Mouse (Mus musculus) right cerebral cortex, postnatal 36 days (tissue): ENCODE measurements around the gene Mafg.

Source experiments
- DNase-seq, 2 experiments: peaks; one replicate each; pipeline ENCODE4 v3.0.0; 2022; ENCODE audit warnings: low spot score in 2 of 2, mixed read lengths in 1 of 2

Mafg gene

DNA sequence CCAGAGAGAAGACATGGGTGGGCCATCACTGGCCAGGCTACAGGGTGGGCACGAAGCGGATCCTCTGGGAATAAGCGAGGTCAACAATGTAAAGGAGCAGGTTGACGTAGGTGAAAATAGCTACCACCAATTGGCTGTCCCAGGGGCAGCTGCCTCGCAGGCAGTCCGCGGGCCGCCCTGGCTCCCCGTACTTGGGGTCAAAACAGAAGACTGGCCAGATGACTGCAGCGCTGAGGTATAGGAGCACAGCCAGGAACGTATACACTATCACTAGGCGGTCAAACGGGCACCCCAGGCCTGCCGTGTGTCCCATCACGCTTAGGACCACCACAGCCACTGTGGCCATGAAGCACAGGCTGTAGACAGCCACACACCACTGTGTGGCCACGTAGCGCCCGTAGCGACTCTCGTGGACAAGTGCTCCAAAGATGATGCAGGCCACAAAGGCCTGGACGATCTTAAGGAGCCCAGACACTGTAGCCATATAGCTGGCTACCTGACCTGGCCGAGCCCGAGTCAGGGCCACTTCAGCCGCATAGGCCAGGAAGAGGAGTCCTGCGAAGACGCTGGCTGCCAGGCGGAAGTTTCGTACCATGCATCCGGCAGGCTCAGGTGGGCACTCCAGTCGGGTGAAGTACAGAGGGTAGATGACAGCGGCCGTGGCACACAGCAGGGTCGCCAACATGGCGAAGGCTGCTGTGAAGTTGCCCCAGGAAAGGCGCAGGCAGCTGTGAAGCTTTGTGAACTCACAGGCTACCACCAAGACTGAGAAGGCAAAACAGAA is 13.8 kb upstream of the Mafg start:
- DNase-seq, result no peak

DNA sequence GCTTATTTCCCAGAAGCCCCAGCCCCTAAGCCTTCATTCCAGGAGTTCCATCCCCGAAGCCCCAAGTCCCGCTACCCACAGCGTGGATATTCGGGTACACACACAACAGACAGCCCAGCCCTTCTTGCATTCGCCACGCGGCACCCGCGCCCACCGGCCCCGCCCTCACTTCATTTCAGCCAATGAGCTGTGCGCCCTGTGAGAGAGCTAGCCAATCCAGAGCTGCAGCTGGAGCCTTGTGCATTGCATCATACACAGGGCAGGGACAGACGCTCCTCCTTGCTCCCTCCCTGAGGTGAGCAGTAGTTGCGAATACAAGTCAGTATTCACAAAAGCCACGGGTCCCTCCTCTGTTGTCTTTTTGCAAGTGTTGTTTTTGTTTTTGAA is 10.2 kb upstream of the Mafg start, which contains the start of gene Pycr1:
Pycr1 (minus strand) TSS at position 169 of the 387 bp plus-strand sequence.
- peak; percentile 91 to 93 for DNase-seq

DNA sequence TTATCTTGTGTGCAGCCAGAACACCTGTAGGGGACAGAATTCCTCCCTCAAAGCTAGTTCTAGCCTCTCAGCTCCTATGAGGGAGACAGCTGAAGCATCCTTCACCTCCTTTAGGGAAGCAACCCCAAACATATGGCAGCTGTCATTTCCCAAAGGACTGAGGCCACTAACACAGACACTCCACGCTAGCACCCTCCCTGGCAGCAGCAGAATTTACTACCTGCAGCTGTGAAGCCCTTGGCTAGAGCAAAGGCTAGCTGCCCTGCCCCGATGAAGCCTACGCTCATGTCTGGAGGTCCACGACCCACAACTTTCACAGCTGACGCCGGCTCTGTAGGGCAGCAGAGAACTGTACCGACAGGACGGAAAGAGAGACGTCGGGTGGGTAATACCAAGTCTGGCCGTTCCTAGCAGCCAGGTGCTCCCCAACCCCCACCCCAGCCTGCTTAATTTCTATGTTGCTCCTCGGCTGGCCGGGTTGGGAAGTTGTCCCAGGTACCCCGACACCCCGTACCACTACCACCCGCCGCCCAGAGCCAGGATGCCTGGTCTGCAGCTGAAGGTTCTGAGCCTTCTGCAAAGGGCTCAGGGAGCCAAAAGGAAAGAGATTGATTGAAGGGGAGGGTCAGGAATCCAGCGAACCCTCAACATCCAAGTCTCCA is 9.7 kb upstream of the Mafg start:
- no peak for DNase-seq

GRCm38 (mm10) chr11:120641869-120642268 is 8.5 kb upstream of the Mafg start:
- no peak for DNase-seq

GRCm38 (mm10) chr11:120641255-120641654 is 7.9 kb upstream of the Mafg start:
- DNase-seq, result no peak

DNA sequence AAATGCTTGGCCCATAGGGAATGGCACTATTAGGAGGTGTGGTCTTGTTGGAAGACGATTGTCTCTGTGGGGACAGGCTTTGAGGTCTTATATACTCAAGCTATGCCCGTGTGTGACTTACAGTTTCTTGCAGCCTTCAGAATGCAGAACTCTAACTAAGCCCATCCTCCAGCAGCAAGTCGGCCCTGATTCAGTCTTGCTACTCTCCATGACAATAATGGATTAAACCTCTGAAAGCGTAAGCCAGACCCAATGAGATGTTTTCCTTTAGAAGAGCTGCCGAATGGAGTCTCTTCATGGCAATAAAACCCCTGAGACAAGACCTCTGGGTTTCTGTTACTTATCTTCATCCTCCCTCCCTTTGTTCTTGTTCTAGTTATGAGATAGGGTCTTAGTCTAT is 1.4 kb upstream of the Mafg start:
- DNase-seq, result no peak

DNA sequence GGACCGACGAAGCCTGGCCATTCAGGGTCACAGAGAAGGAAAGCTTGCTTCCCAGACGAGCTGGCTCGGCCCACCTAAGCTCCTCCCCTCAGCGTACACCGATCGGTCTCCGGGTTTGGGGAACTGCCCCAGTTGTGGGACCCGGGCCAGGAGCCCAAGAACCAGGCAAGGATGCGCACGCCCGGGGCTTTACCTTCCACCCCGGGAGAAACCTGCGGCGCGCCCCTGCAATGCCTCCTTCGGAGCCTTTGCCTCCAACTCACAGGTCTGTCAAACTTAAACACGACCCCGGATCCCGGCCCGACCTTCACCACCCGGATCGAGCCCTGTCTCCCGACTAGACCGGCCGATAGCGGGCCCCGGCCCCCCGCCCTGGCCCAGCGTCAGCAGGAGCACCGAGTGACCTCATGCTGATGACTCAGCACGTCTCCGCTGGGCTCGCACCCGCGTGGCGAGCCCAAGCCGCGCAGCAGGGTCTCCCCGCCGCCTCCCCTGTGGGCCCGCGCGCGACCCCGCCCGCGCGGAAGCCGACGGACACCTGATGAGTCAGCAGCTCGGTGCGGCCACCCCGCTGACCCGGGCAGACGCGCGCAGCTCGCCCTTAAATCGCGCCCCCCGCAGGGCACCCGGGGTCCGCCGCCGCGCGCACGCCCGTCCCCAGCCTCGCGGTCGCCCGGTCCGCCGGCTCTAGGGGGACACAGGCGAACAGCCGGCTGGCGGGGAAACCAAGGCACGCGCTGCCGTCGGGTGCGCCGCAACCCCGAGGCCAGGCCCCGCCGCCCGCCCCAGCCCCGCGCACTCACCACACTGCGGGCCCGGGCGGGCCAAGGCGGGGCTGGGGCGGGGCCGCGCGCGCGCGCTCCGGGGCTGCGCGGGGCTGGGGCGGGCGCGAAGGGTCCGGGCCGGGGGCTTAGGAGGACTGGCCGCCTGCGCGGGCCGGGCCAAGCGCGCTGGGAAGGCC is 561 bp downstream of the Mafg start:
- DNase-seq, result peak; percentile 48 to 49

DNA sequence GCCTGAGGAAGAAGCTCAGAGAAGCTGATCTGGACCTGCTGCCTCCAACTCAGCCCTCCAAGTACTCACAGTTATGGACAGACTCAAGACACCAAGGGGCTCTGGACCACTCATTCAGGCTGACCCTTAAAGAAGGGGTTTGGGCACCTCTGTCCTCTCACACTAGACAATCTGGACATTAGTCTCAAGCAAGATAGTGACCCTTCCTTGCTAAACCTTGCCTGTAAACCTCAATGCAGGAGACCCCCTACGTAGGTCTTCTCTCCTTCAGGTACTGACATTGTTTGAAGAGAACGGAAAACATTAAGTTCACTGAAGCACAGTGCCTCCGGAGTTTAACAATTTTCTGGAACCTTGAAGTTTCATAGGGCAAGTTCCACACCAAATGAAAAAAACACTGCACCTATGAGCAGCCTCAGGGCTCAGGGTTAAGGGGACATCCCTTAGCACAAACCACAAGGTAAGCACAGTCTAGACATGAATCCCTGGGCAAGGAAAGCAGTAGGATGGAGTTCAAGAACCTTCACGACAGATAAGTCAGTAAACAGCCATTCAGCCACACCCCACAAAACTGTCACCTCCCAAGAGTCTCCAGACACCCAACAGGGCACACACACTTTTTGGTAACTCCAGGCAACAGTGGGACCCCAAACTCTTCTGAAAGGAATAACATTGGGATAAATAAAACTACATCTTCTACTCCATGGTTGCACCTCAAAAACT is 1.5 kb downstream of the Mafg start:
- no peak for DNase-seq

- DNase-seq, result no peak
Measured at GRCm38 (mm10) chr11:120630881-120631725, 2.3 kb downstream of the Mafg start.

- no peak for DNase-seq
Measured at GRCm38 (mm10) chr11:120630401-120630871, 3.0 kb downstream of the Mafg start.

DNA sequence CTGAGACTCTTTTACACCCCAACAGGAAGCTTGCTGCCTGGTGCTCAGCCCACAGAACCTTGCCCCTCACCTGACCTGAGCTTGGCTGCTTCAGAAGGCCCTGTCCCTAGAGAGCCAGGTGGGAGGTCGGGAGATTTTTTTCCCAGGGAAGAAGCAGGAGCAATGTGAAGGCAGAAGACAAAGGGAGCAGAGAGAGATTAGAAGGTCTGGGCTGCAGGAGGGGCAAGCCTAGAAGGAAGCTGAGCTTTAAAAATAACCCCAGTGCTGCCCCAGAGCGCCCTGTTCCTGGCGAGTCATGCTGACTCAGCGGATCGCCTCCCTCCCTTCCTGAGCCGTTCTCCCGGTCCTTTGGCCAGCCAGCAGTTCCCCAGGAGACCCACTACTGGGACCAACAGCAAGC is 3.5 kb downstream of the Mafg start:
- DNase-seq, result no peak

GRCm38 (mm10) chr11:120629341-120629730 is 4.1 kb downstream of the Mafg start:
- DNase-seq, result no peak

DNA sequence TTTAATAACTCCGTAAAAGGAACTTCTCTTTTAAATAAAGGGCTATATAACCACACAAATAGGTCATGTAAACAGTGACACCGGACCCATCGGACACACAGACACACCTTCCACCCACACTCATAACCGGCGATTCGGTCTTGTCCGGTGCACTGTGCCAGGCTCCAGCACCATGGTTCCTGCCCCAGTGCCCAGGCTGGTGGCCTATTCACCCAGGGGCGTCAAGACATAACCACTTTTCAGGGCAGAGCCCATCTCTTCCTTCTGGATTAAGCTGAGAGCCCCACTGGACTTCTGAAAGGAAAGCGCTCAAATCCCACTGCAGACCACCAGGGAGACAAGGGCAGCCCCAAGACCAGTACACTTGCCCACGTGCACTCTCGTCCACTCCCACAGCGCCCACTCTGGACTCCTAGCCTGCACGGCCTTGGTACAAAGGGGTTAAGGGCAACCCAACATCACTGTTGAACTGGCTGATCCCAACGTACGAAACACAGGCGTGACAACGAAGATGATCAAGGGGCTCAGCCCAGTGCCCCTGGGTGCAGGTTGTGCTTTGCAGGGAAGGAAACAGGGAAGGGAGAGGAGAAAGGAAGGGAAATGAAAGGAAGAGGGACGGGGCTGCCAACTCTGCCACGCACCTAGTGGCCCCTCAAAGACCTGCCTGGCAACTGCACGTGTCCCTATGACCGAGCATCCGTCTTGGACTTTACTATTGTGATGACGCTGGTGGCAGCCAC is 4.6 kb downstream of the Mafg start:
- DNase-seq, result no peak

- no peak for DNase-seq
Measured at GRCm38 (mm10) chr11:120627468-120628300, 5.7 kb downstream of the Mafg start.

DNA sequence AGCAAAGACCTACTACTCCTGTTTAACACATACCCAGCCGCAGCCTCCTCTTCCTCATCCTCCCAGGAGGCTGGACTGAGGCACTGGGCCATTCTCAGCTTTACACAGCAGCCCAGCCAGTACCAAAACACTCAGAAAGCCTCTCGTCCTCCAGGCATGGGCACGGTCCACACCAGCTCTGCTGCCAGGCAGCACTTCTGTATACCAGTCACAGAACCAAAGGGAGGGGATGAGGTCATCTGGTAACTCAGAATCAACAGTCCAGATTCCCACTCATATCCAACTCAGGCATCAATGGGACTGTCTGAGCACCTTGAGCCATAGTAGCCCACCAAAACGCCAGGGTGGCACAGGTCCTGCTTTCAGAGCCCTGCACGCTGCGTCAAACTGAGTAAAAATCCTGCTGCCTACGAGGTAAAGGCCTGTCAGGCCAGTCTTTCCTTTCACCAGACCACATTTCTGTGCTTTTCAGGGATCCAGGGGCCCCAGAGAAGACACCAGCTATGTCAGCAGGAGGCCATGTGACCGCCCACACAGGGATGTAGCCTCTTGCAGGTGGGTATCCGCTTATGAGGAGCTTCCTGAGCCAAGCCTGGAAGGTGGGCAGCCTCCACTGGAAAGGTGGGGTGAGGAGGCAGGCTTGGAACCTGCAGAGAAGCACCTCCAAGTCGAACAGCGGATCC is 6.5 kb downstream of the Mafg start:
- DNase-seq, result no peak

GRCm38 (mm10) chr11:120625152-120625775 is 8.1 kb downstream of the Mafg start, which contains the start of gene Sirt7:
TSS of gene Sirt7 (minus strand) at chr11:120625240.
- DNase-seq, result no peak

DNA sequence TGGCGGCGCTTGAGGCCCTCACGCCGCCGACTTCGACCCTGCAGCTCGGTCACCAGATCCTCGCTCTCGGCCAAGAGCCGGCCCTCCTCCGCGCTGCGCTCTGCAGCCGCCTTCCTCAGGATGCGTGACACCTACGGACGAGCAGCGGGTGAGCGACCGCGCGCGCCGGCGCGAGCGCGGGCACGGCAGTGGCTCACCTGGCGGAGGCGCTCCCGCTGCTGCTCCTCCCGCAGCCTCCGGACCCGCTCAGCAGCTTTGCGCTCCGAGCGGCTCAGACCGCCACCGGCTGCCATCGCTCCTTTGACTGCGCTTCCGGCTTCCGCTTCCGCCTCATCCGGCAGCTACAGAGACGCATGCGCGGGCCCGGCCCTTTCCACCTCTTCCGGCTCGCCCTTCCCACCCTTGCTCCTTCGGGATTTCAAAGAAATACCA is 8.7 kb downstream of the Mafg start:
- peak; percentile 81 to 82 for DNase-seq
